Mouse (Mus musculus) liver, adult 2 months (tissue): ENCODE measurements around the gene Larp1b.

Source experiments
- CTCF ChIP-seq: fragments of 200-500 bp; IDR thresholded peaks from 2 replicates; pipeline ENCODE4 v1.5.1; 2011; ENCODE audit warnings: low read depth, low read length, control low read depth
- POLR2A ChIP-seq: fragments of 200-500 bp; IDR thresholded peaks from 2 replicates; pipeline ENCODE4 v1.6.1; 2011; ENCODE audit warnings: low read length, control low read depth; ENCODE audit not compliant: insufficient read depth; ENCODE audit errors: extremely low read depth

DNA sequence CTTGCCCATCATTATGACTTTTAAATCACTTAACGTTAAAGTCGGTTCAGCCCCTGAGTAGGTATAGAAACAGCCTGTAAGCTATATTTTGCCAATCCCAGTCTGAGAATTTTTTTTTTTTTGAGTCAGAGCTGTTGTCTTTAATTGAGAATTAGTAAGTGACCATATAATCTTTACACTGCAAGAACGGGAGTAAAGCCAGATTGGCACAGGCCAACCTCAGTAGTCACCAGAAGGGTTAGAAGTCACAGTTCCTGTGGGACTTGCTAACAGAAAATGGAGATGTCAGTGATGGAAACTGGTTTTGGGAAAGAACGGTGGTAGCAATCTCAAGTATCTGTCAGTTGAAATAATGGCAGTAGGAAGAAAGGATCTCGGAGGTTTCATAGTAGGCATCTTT, 134.8 kb downstream of the Larp1b start:
- TF ChIP-seq POLR2A (no peak), CTCF (no peak)
